Mouse (Mus musculus) embryonic fibroblast, embryonic 13.5 days (primary cell): ENCODE data around the gene Gm3460. TPM values are rescaled to one million over a fixed set of nuclear protein-coding genes. Genes with fewer than 3 reads are reported as not detected.
"Not testable (repeated sequence)": the region's sequence is repeated elsewhere in the genome, so short reads cannot be mapped to it uniquely, and the experiment has no call there.

ENCODE experiments used
- H3K27ac ChIP-seq: 2 replicates; pipeline ENCODE4 v1.5.1; 2012; ENCODE audit warnings: low read length, control low read depth, inconsistent platforms; ENCODE audit not compliant: insufficient read depth
- H3K4me1 ChIP-seq: 2 replicates; pipeline ENCODE4 v1.6.1; 2011; ENCODE audit warnings: low read length; ENCODE audit not compliant: control insufficient read depth, insufficient read depth
- H3K4me3 ChIP-seq: 2 replicates; pipeline ENCODE4 v1.5.1; 2011; ENCODE audit warnings: mild to moderate bottlenecking, control low read depth, low read length; ENCODE audit not compliant: insufficient read depth
- polyA plus RNA-seq: library from polyadenylated mRNA; stranded (reverse); fragments of >200 nt; gene quantifications from 2 replicates; pipeline ENCODE4 v1.2.4, GENCODE M21; 2011; ENCODE audit warnings: low read depth; ENCODE audit not compliant: missing spikeins, insufficient read length

Gene Gm3460
- polyA plus RNA-seq = not detected in 2 replicates

DNA sequence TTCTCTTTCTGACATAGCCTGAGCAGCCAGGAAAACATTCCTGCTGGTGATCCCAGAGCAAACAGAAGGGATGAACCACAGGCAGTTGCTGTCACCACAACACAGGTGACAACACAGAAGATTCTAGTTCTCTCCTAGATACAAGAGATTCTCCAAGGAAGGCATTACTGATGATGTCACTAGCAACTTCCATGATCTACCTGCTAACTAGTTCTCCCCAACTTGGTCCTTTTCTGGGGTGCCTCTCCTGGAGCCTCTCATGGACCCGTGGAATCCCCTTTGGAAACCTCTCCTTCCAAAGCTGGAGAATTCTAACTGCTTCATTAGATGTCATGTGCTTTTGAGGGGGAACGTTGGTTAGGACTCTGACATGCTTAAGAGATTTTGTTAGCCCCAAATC, at the start of gene Gm3460:
Gene Gm3460 (minus strand): TSS at position 101 of the 400 bp plus-strand sequence.
- H3K27ac ChIP-seq, H3K4me3 ChIP-seq, H3K4me1 ChIP-seq: not testable (repeated sequence)

- not testable (repeated sequence) for H3K4me1 ChIP-seq, H3K27ac ChIP-seq, H3K4me3 ChIP-seq
Observed at GRCm38 (mm10) chr14:6606436-6606835, 15.8 kb downstream of the Gm3460 start.

- H3K27ac ChIP-seq, H3K4me1 ChIP-seq, H3K4me3 ChIP-seq: not testable (repeated sequence)
Observed at GRCm38 (mm10) chr14:6605004-6605403, 17.2 kb downstream of the Gm3460 start.

DNA sequence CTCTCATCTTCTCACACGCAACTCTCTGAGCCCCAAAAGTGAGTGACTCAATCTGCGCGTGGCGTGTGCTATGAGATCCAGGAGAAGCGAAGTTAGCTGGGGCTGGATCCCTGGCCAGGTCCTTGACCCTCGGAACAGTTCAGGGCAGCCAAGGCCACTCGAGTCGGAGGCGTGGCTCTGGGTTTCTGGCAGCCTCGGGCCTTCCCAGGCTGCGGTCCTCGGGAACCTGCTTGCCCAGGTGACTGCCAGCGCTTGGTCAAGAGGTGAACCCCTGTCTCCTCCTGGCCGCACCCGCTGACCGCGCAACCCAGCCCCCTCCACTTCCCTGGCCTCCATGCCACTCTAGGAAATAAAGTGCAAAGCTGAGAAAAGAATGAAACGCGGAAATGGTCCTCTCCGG, 17.7 kb downstream of the Gm3460 start:
- not testable (repeated sequence) for H3K4me1 ChIP-seq, H3K4me3 ChIP-seq, H3K27ac ChIP-seq

- not testable (repeated sequence) for H3K4me1 ChIP-seq, H3K4me3 ChIP-seq, H3K27ac ChIP-seq
Observed at GRCm38 (mm10) chr14:6590513-6590912, 31.7 kb downstream of the Gm3460 start, which contains the start of gene Gm3629. TSS of gene Gm3629 (minus strand) at chr14:6590613.

Other genes with a start within 250 kb of the Gm3460 start
- gene Gm16440, start 232.1 kb downstream of the Gm3460 start, polyA plus RNA-seq = not detected in 2 replicates
- not detected in 2 replicates for gene Gm3591, start 209.9 kb downstream of the Gm3460 start, polyA plus RNA-seq
- not detected in 2 replicates for gene Gm3594, start 177.8 kb downstream of the Gm3460 start, polyA plus RNA-seq
- gene Gm8356, start 85.1 kb downstream of the Gm3460 start, polyA plus RNA-seq = not detected in 2 replicates
- gene Gm3629, start 31.8 kb downstream of the Gm3460 start, polyA plus RNA-seq = 0.44 TPM in 1 of 2 replicates, not detected in the other
- not detected in 2 replicates for gene Gm10251, start 61.8 kb upstream of the Gm3460 start, polyA plus RNA-seq
- gene Gm8050, start 97.8 kb upstream of the Gm3460 start, polyA plus RNA-seq = not detected in 2 replicates
- 3.5 and 3.7 TPM in 2 replicates for gene Gm3636, start 119.9 kb upstream of the Gm3460 start, polyA plus RNA-seq
- not detected in 2 replicates for gene Gm8362, start 152.0 kb upstream of the Gm3460 start, polyA plus RNA-seq
- gene Gm3642, start 217.9 kb upstream of the Gm3460 start, polyA plus RNA-seq = not detected in 2 replicates